Mouse (Mus musculus) myocyte (in vitro differentiated cells): Measurements from ENCODE around the gene Sec16a. TPM values are rescaled to one million over a fixed set of nuclear protein-coding genes. Genes with fewer than 3 reads are reported as not detected.
A peak's percentile ranks its signal among the peaks of the same experiment; 100 is the strongest.

Source experiments
- H3K27me3 ChIP-seq: one replicate; pipeline ENCODE4 v1.6.1; 2011; ENCODE audit not compliant: control insufficient read depth, insufficient read depth, insufficient read length
- H3K36me3 ChIP-seq: one replicate; pipeline ENCODE4 v1.6.1; 2011; ENCODE audit not compliant: control insufficient read depth, insufficient read depth
- H3K4me2 ChIP-seq: one replicate; pipeline ENCODE4 v1.6.1; 2011; ENCODE audit warnings: low read depth, control low read depth
- H3K4me3 ChIP-seq: one replicate; pipeline ENCODE4 v1.5.1; 2011; ENCODE audit warnings: mild to moderate bottlenecking, control low read depth, moderate library complexity
- H3K79me2 ChIP-seq: one replicate; pipeline ENCODE4 v1.6.1; 2011; ENCODE audit not compliant: control insufficient read depth, insufficient read depth
- H3ac ChIP-seq: one replicate; pipeline ENCODE4 v1.6.1; 2011; ENCODE audit not compliant: control insufficient read depth, insufficient read length
- CEBPB ChIP-seq: IDR thresholded peaks from 2 replicates; pipeline ENCODE4 v1.6.1; 2011; ENCODE audit warnings: mild to moderate bottlenecking, moderate library complexity; ENCODE audit not compliant: poor library complexity, insufficient read depth, severe bottlenecking
- E2F4 ChIP-seq: IDR thresholded peaks from one replicate; pipeline ENCODE4 v1.6.1; 2011; ENCODE audit warnings: mild to moderate bottlenecking, control low read depth, moderate library complexity; ENCODE audit not compliant: insufficient read depth
- MAX ChIP-seq: IDR thresholded peaks from one replicate; pipeline ENCODE4 v1.6.1; 2011; ENCODE audit warnings: low read depth, mild to moderate bottlenecking, control low read depth
- MYOD1 ChIP-seq, 3 experiments: IDR thresholded peaks; one replicate each; pipeline ENCODE4 v1.6.1; 2011; ENCODE audit warnings: control low read depth in 2 of 3, low read depth in 2 of 3, mild to moderate bottlenecking in 2 of 3, moderate library complexity in 1 of 3; ENCODE audit not compliant: insufficient read length in 2 of 3, control insufficient read depth in 1 of 3
- MYOG ChIP-seq, 3 experiments: IDR thresholded peaks; one replicate each; pipeline ENCODE4 v1.6.1; 2011; ENCODE audit warnings: control low read depth in 2 of 3, low read depth in 2 of 3, mild to moderate bottlenecking in 2 of 3; ENCODE audit not compliant: insufficient read length in 2 of 3, control insufficient read depth in 1 of 3, insufficient read depth in 1 of 3
- POLR2A ChIP-seq: IDR thresholded peaks from one replicate; pipeline ENCODE4 v1.6.1; 2011; ENCODE audit warnings: low read depth, mild to moderate bottlenecking, control low read depth, moderate library complexity; ENCODE audit not compliant: insufficient read length
- POLR2AphosphoS2 ChIP-seq: IDR thresholded peaks from one replicate; pipeline ENCODE4 v1.6.1; 2011; ENCODE audit warnings: low read depth, control low read depth; ENCODE audit not compliant: insufficient read length
- REST ChIP-seq: IDR thresholded peaks from one replicate; pipeline ENCODE4 v1.6.1; 2011; ENCODE audit warnings: mild to moderate bottlenecking, control low read depth, moderate library complexity; ENCODE audit not compliant: insufficient read depth, insufficient read length
- SRF ChIP-seq: IDR thresholded peaks from one replicate; pipeline ENCODE4 v1.6.1; 2011; ENCODE audit warnings: low read depth; ENCODE audit not compliant: control insufficient read depth, insufficient read length
- TCF12 ChIP-seq: IDR thresholded peaks from one replicate; pipeline ENCODE4 v1.6.1; 2011; ENCODE audit warnings: mild to moderate bottlenecking, control low read depth; ENCODE audit not compliant: poor library complexity, insufficient read depth, severe bottlenecking
- TCF3 ChIP-seq: IDR thresholded peaks from one replicate; pipeline ENCODE4 v1.6.1; 2011; ENCODE audit warnings: low read depth, control low read depth; ENCODE audit not compliant: insufficient read length
- USF1 ChIP-seq: IDR thresholded peaks from one replicate; pipeline ENCODE4 v1.6.1; 2011; ENCODE audit warnings: low read depth, mild to moderate bottlenecking, control low read depth, moderate library complexity
- polyA plus RNA-seq: library from polyadenylated mRNA; unstranded; fragments of >200 nt; fragmentation: generic; extraction: Trizol; gene quantifications from one replicate; pipeline ENCODE4 v1.2.1, GENCODE M21; 2012; ENCODE audit warnings: missing spikeins

Sec16a gene
- polyA plus RNA-seq, 1 experiment: 31.4 TPM

- Histone ChIP-seq H3K79me2 (no peaks in the 10 kb centered on the region), H3K4me3 (no peak overlapping the region), H3K27me3 (no peaks in the 10 kb centered on the region), H3K36me3 (peaks cover 45% of the 10 kb centered on the region), H3K4me2 (no peak overlapping the region), H3ac (no peak overlapping the region)
- no peak for TF ChIP-seq USF1
Measured at GRCm38 (mm10) chr2:26417066-26417465, 27.9 kb downstream of the Sec16a start.

GRCm38 (mm10) chr2:26410931-26411411, 34.0 kb downstream of the Sec16a start:
- H3K79me2 ChIP-seq: peaks cover 14% of the 10 kb centered on the region
- H3K4me3 ChIP-seq: no peak overlapping the region
- H3K27me3 ChIP-seq: no peaks in the 10 kb centered on the region
- H3K36me3 ChIP-seq: peaks cover 28% of the 10 kb centered on the region
- H3K4me2 ChIP-seq: no peak overlapping the region
- H3ac ChIP-seq: no peak overlapping the region
- no peak for TF ChIP-seq USF1
- TF ChIP-seq MAX: no peak
- no peak for TF ChIP-seq SRF
- no peak for TF ChIP-seq MYOG (IDR thresholded peaks at IDR 0.05; ENCODE audit: control insufficient read depth in 1 of 3, insufficient read depth in 1 of 3, insufficient read length in 2 of 3, low read depth in 2 of 3)
- no peak for TF ChIP-seq POLR2A
- no peak for TF ChIP-seq TCF3
- no peak for TF ChIP-seq MYOD1 (IDR thresholded peaks at IDR 0.05; ENCODE audit: control insufficient read depth in 1 of 3, insufficient read length in 2 of 3, low read depth in 2 of 3)
- no peak for TF ChIP-seq E2F4

GRCm38 (mm10) chr2:26410091-26410490, 34.9 kb downstream of the Sec16a start:
- Histone ChIP-seq H3K36me3 (peaks cover 19% of the 10 kb centered on the region), H3K4me3 (no peak overlapping the region), H3K4me2 (no peak overlapping the region), H3ac (no peak overlapping the region), H3K27me3 (no peaks in the 10 kb centered on the region), H3K79me2 (peaks cover 19% of the 10 kb centered on the region)
- TF ChIP-seq USF1 (no peak), E2F4 (no peak), CEBPB (no peak), SRF (no peak), POLR2AphosphoS2 (no peak), REST (no peak), MYOD1 (IDR thresholded peaks at IDR 0.05; ENCODE audit: control insufficient read depth in 1 of 3, insufficient read length in 2 of 3, low read depth in 2 of 3) (no peak), TCF12 (no peak), MAX (no peak), POLR2A (no peak), MYOG (IDR thresholded peaks at IDR 0.05; ENCODE audit: control insufficient read depth in 1 of 3, insufficient read depth in 1 of 3, insufficient read length in 2 of 3, low read depth in 2 of 3) (no peak)

- TF ChIP-seq CEBPB (no peak), TCF12 (no peak), POLR2AphosphoS2 (no peak), E2F4 (no peak), USF1 (no peak), POLR2A (no peak), MYOD1 (IDR thresholded peaks at IDR 0.05; ENCODE audit: control insufficient read depth in 1 of 3, insufficient read length in 2 of 3, low read depth in 2 of 3) (no peak), SRF (no peak), MAX (no peak), TCF3 (no peak), REST (no peak)
- H3K27me3 ChIP-seq: no peaks in the 10 kb centered on the region
- H3K36me3 ChIP-seq: peaks cover 19% of the 10 kb centered on the region
- H3ac ChIP-seq: peak overlapping the region; percentile 35
- H3K4me3 ChIP-seq: peak overlapping the region; percentile 46
- H3K4me2 ChIP-seq: peak overlapping the region; percentile 69
- peaks cover 19% of the 10 kb centered on the region for H3K79me2 ChIP-seq
Measured at GRCm38 (mm10) chr2:26409362-26409761, 35.7 kb downstream of the Sec16a start.

- TF ChIP-seq USF1: no peak
- TF ChIP-seq SRF: no peak
- peak in 1 of 3 experiments; percentile 68 for TF ChIP-seq MYOG (IDR thresholded peaks at IDR 0.05; ENCODE audit: control insufficient read depth in 1 of 3, insufficient read depth in 1 of 3, insufficient read length in 2 of 3, low read depth in 2 of 3)
- TF ChIP-seq MYOD1 (IDR thresholded peaks at IDR 0.05; ENCODE audit: control insufficient read depth in 1 of 3, insufficient read length in 2 of 3, low read depth in 2 of 3): peak in 1 of 3 experiments; percentile 81
- no peak for TF ChIP-seq E2F4
- TF ChIP-seq TCF12: no peak
- peak; percentile 89 for TF ChIP-seq POLR2A
- TF ChIP-seq CEBPB: no peak
- TF ChIP-seq MAX: no peak
- TF ChIP-seq POLR2AphosphoS2: peak; percentile 96
- H3K36me3 ChIP-seq: peaks cover 19% of the 10 kb centered on the region
Measured at GRCm38 (mm10) chr2:26408515-26409356, 36.3 kb downstream of the Sec16a start, which contains the start of gene Inpp5e. Gene Inpp5e, minus strand, starts transcription at chr2:26409203.

More at GRCm38 (mm10) chr2:26408515-26409356, 36.3 kb downstream of the Sec16a start, which contains the start of gene Inpp5e:
- no peaks in the 10 kb centered on the region for H3K27me3 ChIP-seq
- peak within 1 kb of the TSS; percentile 79 for H3K4me2 ChIP-seq
- peak within 1 kb of the TSS; percentile 46 for H3K4me3 ChIP-seq
- peak within 1 kb of the TSS; percentile 35 for H3ac ChIP-seq
- H3K79me2 ChIP-seq: peaks cover 19% of the 10 kb centered on the region
